Mouse (Mus musculus) frontal cortex, postnatal 14 days (tissue): Measurements from ENCODE around the gene Ccl5.
"Not testable (repeated sequence)": the region's sequence is repeated elsewhere in the genome, so short reads cannot be mapped to it uniquely, and the experiment has no call there.

ENCODE experiments used
- DNase-seq, 2 experiments: peaks; one replicate each; pipeline ENCODE4 v3.0.0; 2022; ENCODE audit warnings: low spot score in 2 of 2

Gene Ccl5

GRCm38 (mm10) chr11:83530360-83530759 lies at the start of gene Ccl5:
Gene Ccl5 (minus strand): TSS chr11:83530518.
- no peak for DNase-seq

GRCm38 (mm10) chr11:83578999-83579398 lies 48.7 kb upstream of the Ccl5 start:
- DNase-seq, result no peak

GRCm38 (mm10) chr11:83578186-83578760 lies 48.0 kb upstream of the Ccl5 start, which contains the start of gene Ccl9:
Gene Ccl9 (minus strand): TSS chr11:83578636.
- DNase-seq, result no peak

- DNase-seq, result no peak
These were observed 46.7 kb upstream of the Ccl5 start for GRCm38 (mm10) chr11:83576927-83577555.

GRCm38 (mm10) chr11:83572834-83573233 lies 42.5 kb upstream of the Ccl5 start:
- no peak for DNase-seq

GRCm38 (mm10) chr11:83572223-83572622 lies 41.9 kb upstream of the Ccl5 start:
- no peak for DNase-seq

- no peak for DNase-seq
These were observed 39.9 kb upstream of the Ccl5 start for GRCm38 (mm10) chr11:83570189-83570588.

GRCm38 (mm10) chr11:83569249-83569648 lies 38.9 kb upstream of the Ccl5 start:
- no peak for DNase-seq

- DNase-seq, result no peak
These were observed 38.5 kb upstream of the Ccl5 start for GRCm38 (mm10) chr11:83568786-83569185.

GRCm38 (mm10) chr11:83568061-83568460 lies 37.7 kb upstream of the Ccl5 start:
- DNase-seq, result no peak

- no peak for DNase-seq
These were observed 37.0 kb upstream of the Ccl5 start for GRCm38 (mm10) chr11:83567311-83567710.

GRCm38 (mm10) chr11:83566617-83567016 lies 36.3 kb upstream of the Ccl5 start:
- no peak for DNase-seq

- no peak for DNase-seq
These were observed 33.4 kb upstream of the Ccl5 start for GRCm38 (mm10) chr11:83563754-83564153.

- no peak for DNase-seq
These were observed 32.1 kb upstream of the Ccl5 start for GRCm38 (mm10) chr11:83562311-83562887.

- DNase-seq, result no peak
These were observed 30.1 kb upstream of the Ccl5 start for GRCm38 (mm10) chr11:83560405-83560804.

- no peak for DNase-seq
These were observed 26.8 kb upstream of the Ccl5 start for GRCm38 (mm10) chr11:83557074-83557473.

- peak in 1 of 2 experiments; percentile 13 for DNase-seq
These were observed 25.9 kb upstream of the Ccl5 start for GRCm38 (mm10) chr11:83556085-83556781.

GRCm38 (mm10) chr11:83551668-83552067 lies 21.4 kb upstream of the Ccl5 start:
- no peak for DNase-seq

GRCm38 (mm10) chr11:83551037-83551436 lies 20.7 kb upstream of the Ccl5 start:
- DNase-seq, result not testable (repeated sequence)

- DNase-seq, result no peak
These were observed 19.9 kb upstream of the Ccl5 start for GRCm38 (mm10) chr11:83550186-83550632.

- no peak for DNase-seq
These were observed 13.9 kb upstream of the Ccl5 start for GRCm38 (mm10) chr11:83544214-83544613.

- no peak for DNase-seq
These were observed 11.1 kb upstream of the Ccl5 start for GRCm38 (mm10) chr11:83541415-83541814.

GRCm38 (mm10) chr11:83540931-83541330 lies 10.6 kb upstream of the Ccl5 start:
- DNase-seq, result no peak
